Mouse (Mus musculus) cerebellum, adult 11 months (tissue): Measurements from ENCODE around the gene Fastkd5.

Experiments used
- DNase-seq: peaks from one replicate; pipeline ENCODE4 v3.0.0; 2022

Fastkd5 gene

DNA sequence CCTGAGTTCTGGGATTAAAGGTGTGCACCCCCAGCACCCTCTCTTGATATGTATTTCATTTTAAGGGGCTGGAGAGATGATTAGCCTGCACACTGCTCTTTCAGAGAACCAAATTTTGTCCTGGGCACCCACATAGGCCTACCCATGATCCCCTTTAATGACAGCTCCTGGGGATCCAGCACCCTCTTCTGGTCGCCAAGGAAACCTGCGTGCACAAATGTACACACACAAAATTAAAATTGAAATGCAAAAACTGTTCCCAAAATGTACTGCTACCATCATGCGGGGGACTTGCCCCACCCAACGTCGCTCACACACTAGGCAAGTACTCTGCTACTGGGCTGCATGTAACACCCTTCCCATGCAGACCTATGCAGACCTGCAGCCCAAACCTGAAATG lies 54.9 kb downstream of the Fastkd5 start:
- no peak for DNase-seq

DNA sequence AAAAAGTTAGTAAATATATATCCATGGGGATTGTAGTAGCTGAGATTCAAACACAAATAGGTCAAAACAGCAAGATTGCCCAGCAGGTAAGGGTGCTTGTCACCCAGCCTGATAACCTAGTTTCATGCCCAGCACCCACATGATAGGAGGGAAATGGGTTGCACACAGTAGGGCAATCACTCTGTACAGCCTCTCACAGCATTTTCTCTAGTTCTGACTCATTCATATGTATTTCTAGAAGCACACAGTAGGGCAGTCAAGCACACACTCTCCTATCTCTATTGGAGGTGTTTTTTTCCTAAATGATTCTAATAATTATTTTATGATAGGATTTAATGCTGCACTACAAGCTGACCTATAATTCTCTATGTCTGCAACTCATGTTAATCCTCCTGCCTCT lies 59.9 kb downstream of the Fastkd5 start:
- DNase-seq: no peak

DNA sequence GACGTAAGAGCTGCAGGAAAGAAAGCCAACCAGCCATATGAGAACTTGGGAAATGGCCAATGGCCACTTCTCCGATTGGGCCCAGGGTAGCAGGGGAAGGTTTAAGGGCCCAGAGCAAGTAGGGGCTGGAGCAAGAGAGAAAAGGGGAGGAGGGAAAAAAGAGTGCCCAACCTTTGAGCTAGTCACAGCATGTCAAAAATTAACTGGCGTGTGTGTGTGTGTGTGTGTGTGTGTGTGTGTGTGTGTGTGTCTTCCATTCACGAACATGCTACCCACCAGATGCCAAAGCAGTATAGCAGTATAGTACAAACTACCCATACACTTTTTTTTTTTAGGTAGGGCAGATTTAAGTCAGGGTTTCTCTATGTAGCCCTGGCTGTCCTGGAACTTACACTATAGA lies 60.9 kb downstream of the Fastkd5 start:
- DNase-seq: no peak

DNA sequence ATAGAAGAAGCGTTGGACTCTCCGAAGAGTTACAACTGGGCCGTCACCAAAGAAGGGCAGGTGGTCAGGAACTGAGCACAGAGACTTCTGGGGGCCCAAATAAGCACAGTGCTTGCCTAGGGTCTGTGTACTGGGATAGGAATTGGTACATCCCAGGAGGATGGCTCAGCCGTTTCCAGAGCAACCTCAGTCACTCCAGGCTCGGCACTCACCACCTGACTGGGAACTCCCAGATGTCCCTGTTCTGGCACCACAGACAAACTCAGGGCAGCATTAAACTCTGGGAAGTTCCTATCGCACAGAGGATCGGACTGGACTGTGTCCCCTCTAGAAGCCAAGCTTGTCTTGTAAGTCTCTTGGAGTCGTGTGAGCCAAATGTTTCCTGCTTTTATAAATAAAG lies 64.8 kb downstream of the Fastkd5 start:
- no peak for DNase-seq

DNA sequence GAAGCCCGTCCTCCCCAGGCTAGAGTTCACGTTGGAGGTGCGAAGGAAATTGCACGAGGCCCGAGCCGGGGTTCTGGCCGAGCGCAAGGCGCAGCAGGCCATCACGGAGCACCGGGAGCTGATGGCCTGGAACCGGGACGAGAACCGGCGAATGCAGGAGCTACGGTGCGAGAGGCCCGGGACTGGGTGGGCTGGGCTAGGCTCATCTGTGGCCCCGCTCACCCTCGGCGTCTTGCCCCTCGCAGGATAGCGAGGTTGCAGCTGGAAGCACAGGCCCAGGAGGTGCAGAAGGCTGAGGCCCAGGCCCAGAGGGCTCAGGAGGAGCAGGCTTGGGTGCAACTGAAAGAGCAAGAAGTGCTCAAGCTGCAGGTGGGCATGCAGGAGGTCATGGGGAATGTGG lies 65.8 kb downstream of the Fastkd5 start:
- no peak for DNase-seq
